Mouse (Mus musculus): ENCODE measurements around the gene Pcif1. TPM values are rescaled to one million over a fixed set of nuclear protein-coding genes. Genes with fewer than 3 reads are reported as not detected.

Gene Pcif1
- polyA plus RNA-seq, 1 experiment from 2014 or later = 92.9 TPM

GRCm38 (mm10) chr2:164903496-164903895 is 24.4 kb downstream of the Pcif1 start:
- H3K36me3 ChIP-seq (replicated peaks) = peaks cover 100% of the 10 kb centered on the region
- 100% methylated on average over 1 of the region's 1 CpGs for WGBS

GRCm38 (mm10) chr2:164906071-164906470 is 27.0 kb downstream of the Pcif1 start:
- no peak overlapping the region for H3K4me3 ChIP-seq (replicated peaks)
- H3K9me3 ChIP-seq = peaks cover 8% of the 10 kb centered on the region
- peaks cover 18% of the 10 kb centered on the region for H3K4me1 ChIP-seq
- no peaks in the 10 kb centered on the region for H3K27me3 ChIP-seq
- no peak for ATAC-seq (ENCODE audit: low FRiP score)
- H3K9ac ChIP-seq = no peak overlapping the region
- H3K27ac ChIP-seq = no peak overlapping the region
- 97% methylated on average over 4 of the region's 4 CpGs for WGBS
- H3K4me2 ChIP-seq = no peak overlapping the region
- peaks cover 86% of the 10 kb centered on the region for H3K36me3 ChIP-seq (replicated peaks)

More at GRCm38 (mm10) chr2:164903496-164903895, 24.4 kb downstream of the Pcif1 start:
- Histone ChIP-seq H3K4me1 (no peaks in the 10 kb centered on the region), H3K4me3 (replicated peaks) (no peak overlapping the region), H3K27ac (no peak overlapping the region), H3K4me2 (no peak overlapping the region), H3K27me3 (no peaks in the 10 kb centered on the region), H3K9me3 (peaks cover 8% of the 10 kb centered on the region), H3K9ac (no peak overlapping the region)
- no peak for ATAC-seq (ENCODE audit: low FRiP score)

- Histone ChIP-seq H3K9me3 (peaks cover 8% of the 10 kb centered on the region), H3K9ac (no peak overlapping the region)
- 96% methylated on average over 12 of the region's 12 CpGs for WGBS
Measured at GRCm38 (mm10) chr2:164907511-164907910, 28.4 kb downstream of the Pcif1 start.

DNA sequence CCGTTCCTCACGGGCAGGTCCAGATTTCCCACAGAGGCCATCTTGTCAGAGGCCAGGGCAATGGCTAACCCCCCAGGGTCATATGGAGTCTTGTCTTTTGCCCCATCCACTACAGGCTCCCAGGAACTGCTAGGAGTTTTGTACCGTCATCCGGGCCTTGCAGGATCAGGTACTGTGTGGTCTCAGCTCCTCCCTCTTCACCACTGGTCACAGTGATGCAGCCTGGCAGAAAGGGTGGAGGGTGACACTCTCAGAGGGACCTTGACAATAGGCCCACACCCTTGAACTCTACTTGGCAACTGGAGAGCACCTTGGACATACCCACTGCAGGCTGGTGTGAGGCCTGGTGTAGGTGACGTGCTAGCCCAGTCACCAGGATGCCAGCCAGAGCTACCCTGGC is 28.9 kb downstream of the Pcif1 start:
- Histone ChIP-seq H3K4me1 (peaks cover 23% of the 10 kb centered on the region), H3K4me2 (no peak overlapping the region), H3K9ac (no peak overlapping the region), H3K27me3 (no peaks in the 10 kb centered on the region), H3K9me3 (peaks cover 8% of the 10 kb centered on the region), H3K4me3 (replicated peaks) (no peak overlapping the region), H3K27ac (no peak overlapping the region), H3K36me3 (replicated peaks) (peaks cover 67% of the 10 kb centered on the region)
- ATAC-seq (ENCODE audit: low FRiP score) = no peak
- WGBS = 94% methylated on average over 5 of the region's 5 CpGs

More at GRCm38 (mm10) chr2:164907511-164907910, 28.4 kb downstream of the Pcif1 start:
- Histone ChIP-seq H3K4me1 (peaks cover 23% of the 10 kb centered on the region), H3K36me3 (replicated peaks) (peaks cover 72% of the 10 kb centered on the region), H3K4me2 (no peak overlapping the region), H3K4me3 (replicated peaks) (0 out of 2 replicates have a peak overlapping the region, but pooled peaks have one; percentile 0), H3K27me3 (no peaks in the 10 kb centered on the region), H3K27ac (no peak overlapping the region)
- ATAC-seq (ENCODE audit: low FRiP score) = no peak

- 0 out of 2 replicates have a peak overlapping the region, but pooled peaks have one; percentile 88 for H3K4me2 ChIP-seq
- peaks cover 23% of the 10 kb centered on the region for H3K4me1 ChIP-seq
- peak overlapping the region; percentile 17; the same call in 1 of the 2 replicates for H3K9ac ChIP-seq
- H3K27ac ChIP-seq = no peak overlapping the region
- 0 out of 2 replicates have a peak overlapping the region, but pooled peaks have one; percentile 74 for H3K4me3 ChIP-seq (replicated peaks)
- H3K36me3 ChIP-seq (replicated peaks) = peaks cover 56% of the 10 kb centered on the region
- WGBS = 83% methylated on average over 3 of the region's 3 CpGs
- no peak for ATAC-seq (ENCODE audit: low FRiP score)
- H3K9me3 ChIP-seq = peaks cover 8% of the 10 kb centered on the region
- no peaks in the 10 kb centered on the region for H3K27me3 ChIP-seq
Measured at GRCm38 (mm10) chr2:164909100-164909499, 30.0 kb downstream of the Pcif1 start.

DNA sequence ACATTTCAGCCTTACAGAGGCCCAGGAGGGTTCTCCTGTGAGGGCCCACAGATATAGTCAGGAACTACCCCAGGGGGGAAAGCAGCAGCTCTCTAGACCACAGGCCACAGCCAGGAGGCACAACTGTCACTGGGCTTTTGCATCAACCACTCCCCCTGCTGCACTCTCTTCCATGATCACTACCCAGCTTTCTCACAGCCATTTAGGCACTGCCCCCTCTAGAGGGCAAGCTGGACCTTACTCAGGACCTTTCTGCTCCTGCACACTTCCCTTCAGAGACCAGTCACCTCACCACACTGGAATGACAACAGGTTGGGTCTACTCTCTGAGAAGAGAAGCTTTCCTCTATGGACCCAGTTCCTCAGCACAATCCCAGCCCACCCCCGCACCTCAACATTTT is 30.4 kb downstream of the Pcif1 start:
- peak overlapping the region; percentile 17; the same call in 1 of the 2 replicates for H3K9ac ChIP-seq
- H3K36me3 ChIP-seq (replicated peaks) = peaks cover 52% of the 10 kb centered on the region
- peaks cover 23% of the 10 kb centered on the region for H3K4me1 ChIP-seq
- no peak for ATAC-seq (ENCODE audit: low FRiP score)
- 82% methylated on average over 1 of the region's 1 CpGs for WGBS
- peak overlapping the region; percentile 74 for H3K4me3 ChIP-seq (replicated peaks)
- H3K27ac ChIP-seq = 0 out of 2 replicates have a peak overlapping the region, but pooled peaks have one; percentile 8
- peaks cover 8% of the 10 kb centered on the region for H3K9me3 ChIP-seq
- peak overlapping the region; percentile 88 for H3K4me2 ChIP-seq
- H3K27me3 ChIP-seq = no peaks in the 10 kb centered on the region

DNA sequence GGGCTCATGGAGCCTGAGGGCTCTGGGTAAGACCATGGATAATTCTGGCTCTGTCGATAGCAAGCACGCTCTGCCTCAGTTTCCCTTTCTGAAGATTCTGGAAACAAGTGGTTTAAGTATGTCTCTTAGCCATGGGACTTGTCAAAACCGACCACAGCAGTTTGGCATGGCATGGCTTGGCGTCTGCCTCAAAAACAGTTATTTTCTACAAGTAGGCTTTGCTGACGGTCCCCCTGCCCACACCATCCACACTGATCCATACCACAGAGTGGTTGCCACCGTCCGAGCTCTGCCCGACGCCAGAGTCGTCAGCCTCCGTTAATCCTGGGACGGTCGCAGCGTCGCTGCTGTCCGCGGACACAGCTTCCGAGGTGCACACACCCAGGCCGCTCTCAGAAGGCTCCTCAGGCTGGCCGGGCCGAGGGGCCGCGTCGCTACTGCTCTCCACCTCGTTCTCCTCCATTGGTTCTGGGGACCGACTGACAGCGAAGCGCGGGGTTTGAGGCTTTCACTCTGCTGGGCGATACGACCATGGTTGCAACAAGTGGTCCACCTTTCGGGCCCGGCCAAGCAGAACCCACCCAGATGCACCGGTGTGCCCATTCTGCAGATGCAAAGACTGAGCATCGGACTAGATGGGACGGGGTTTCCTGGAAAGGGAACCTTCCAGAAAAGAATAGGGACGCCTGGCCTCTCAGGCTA is 31.4 kb downstream of the Pcif1 start:
- peaks cover 42% of the 10 kb centered on the region for H3K36me3 ChIP-seq (replicated peaks)
- H3K9me3 ChIP-seq = peaks cover 8% of the 10 kb centered on the region
- peak overlapping the region; percentile 88 for H3K4me2 ChIP-seq
- H3K9ac ChIP-seq = peak overlapping the region; percentile 82
- ATAC-seq (ENCODE audit: low FRiP score) = peak; percentile 8; the same call in 1 of the 2 replicates
- peak overlapping the region; percentile 98 for H3K27ac ChIP-seq
- peak overlapping the region; percentile 74 for H3K4me3 ChIP-seq (replicated peaks)
- peaks cover 23% of the 10 kb centered on the region for H3K4me1 ChIP-seq
- H3K27me3 ChIP-seq = no peaks in the 10 kb centered on the region
- 6% methylated on average over 37 of the region's 37 CpGs for WGBS

DNA sequence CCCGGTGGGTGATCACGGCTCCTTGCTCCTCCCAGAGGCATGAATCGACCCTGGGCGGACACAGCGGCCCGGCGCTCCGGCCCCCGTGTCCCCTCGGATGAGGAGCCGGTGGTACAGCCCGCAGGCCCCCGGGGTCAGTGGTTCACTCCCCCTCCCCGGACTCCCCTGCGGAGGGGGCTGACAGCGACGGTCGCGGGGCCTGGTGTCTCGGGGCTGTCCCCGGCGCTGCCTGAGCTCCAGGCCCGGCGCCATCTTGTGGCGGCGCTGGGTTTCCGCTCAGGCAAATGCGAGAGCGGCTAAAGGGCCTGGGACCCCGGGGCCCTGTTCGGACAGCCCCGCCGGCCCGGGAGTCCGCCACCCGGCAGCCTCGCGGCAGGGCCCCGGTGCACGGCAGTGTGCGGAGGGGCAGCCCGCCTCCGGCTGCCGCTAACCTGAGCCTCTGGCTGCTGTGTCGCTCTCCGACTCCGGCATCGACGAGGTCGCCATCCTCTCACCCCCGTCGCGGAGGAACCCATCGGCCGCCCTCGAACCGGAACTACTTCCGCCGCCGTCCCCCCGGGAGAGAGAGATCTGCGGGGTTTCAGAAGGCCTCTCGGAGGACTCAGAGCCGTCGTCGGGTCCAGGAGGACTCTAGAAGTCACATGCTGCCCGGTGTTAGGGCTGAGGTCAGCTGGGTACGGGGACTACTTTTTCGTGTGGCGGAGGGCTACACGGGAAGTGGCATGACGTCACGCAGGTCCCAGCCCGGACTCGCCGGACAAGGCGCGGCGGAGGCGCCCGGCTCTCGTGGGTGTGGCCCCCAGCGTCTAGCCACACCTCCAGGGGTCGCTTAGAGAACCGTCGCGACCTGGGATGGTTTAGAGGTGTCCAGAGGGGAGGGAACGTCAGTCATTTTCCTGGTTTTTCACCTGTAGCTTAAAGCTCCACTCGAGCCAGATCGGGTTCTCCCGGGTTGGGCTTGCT is 32.3 kb downstream of the Pcif1 start, which contains the start of gene Zfp335:
Gene Zfp335, minus strand, starts transcription at position 672 of the 963 bp plus-strand sequence.
- Histone ChIP-seq H3K27me3 (no peaks in the 10 kb centered on the region), H3K4me2 (peak within 1 kb of the TSS; percentile 88), H3K4me1 (peaks cover 23% of the 10 kb centered on the region), H3K36me3 (replicated peaks) (peaks cover 33% of the 10 kb centered on the region), H3K9me3 (peaks cover 3% of the 10 kb centered on the region), H3K27ac (peak within 1 kb of the TSS; percentile 98), H3K9ac (peak within 1 kb of the TSS; percentile 82), H3K4me3 (replicated peaks) (peak within 1 kb of the TSS; percentile 74)
- ATAC-seq (ENCODE audit: low FRiP score) = peak; percentile 92
- under 1% methylated on average over 89 of the region's 91 CpGs for WGBS

DNA sequence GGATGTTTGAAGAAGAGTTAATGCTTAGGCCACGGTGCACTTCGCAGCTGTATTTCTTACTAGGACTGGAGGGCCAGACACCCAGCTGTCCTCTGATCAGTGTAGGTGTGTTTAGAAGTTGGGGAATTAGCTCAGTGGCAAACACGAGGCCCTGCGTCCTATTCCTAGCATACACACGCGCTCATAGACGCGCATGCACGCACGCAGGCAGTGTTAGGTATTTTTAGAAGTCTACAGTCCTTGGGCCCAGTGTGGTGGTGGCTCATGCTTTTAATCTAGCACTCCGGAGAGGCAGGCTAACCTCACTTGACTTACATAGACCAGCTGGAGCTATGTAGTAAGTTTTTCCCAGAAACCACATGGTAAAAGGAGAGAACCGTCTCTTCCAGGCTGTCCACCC is 33.0 kb downstream of the Pcif1 start:
- Histone ChIP-seq H3K36me3 (replicated peaks) (peaks cover 25% of the 10 kb centered on the region), H3K27me3 (no peaks in the 10 kb centered on the region), H3K4me2 (peak overlapping the region; percentile 88), H3K27ac (peak overlapping the region; percentile 98), H3K9ac (peak overlapping the region; percentile 82), H3K4me1 (peaks cover 23% of the 10 kb centered on the region), H3K4me3 (replicated peaks) (peak overlapping the region; percentile 74), H3K9me3 (no peaks in the 10 kb centered on the region)
- ATAC-seq (ENCODE audit: low FRiP score) = peak; percentile 7
- 27% methylated on average over 12 of the region's 12 CpGs for WGBS

DNA sequence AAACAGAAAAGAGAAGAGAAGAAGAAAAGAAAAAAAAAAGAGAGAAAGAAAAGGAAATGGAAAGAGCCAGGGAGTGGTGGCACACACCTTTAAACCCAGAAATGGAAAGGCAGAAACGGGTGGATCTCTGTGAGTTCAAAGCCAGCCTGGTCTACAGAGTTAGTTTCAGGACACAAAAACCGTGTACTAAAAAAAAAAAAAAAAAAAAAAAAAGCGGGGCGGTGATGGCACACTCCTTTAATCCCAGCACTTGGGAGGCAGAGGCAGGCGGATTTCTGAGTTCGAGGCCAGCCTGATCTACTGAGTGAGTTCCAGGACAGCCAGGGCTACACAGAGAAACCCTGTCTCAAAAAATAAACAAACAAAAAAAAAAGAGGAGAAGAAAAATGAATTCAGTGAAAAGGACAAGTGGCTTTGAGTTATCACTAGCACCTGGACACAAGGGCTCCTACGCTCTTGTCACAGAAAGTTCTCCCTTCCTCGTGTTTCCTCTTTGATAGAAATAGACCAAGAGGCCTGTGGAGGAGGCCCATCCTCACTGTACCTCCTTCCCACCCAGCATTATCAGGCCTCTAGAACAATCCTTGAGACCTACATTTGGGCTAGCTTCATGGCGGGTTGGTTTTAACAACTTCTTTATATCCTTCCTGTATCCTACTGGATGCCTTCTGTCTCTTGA is 33.8 kb downstream of the Pcif1 start:
- Histone ChIP-seq H3K4me1 (peaks cover 23% of the 10 kb centered on the region), H3K4me3 (replicated peaks) (peak overlapping the region; percentile 74; the same call in 1 of the 2 replicates), H3K36me3 (replicated peaks) (peaks cover 18% of the 10 kb centered on the region), H3K4me2 (peak overlapping the region; percentile 88; the same call in 1 of the 2 replicates), H3K9ac (no peak overlapping the region), H3K27me3 (no peaks in the 10 kb centered on the region), H3K27ac (no peak overlapping the region), H3K9me3 (no peaks in the 10 kb centered on the region)
- 91% methylated on average over 9 of the region's 9 CpGs for WGBS
- ATAC-seq (ENCODE audit: low FRiP score) = no peak

GRCm38 (mm10) chr2:164913428-164913786 is 34.3 kb downstream of the Pcif1 start:
- Histone ChIP-seq H3K27ac (no peak overlapping the region), H3K9me3 (no peaks in the 10 kb centered on the region), H3K9ac (no peak overlapping the region), H3K4me2 (no peak overlapping the region), H3K4me3 (replicated peaks) (no peak overlapping the region), H3K36me3 (replicated peaks) (peaks cover 13% of the 10 kb centered on the region), H3K4me1 (peaks cover 23% of the 10 kb centered on the region), H3K27me3 (no peaks in the 10 kb centered on the region)
- no peak for ATAC-seq (ENCODE audit: low FRiP score)
- 98% methylated on average over 2 of the region's 2 CpGs for WGBS
